7 mouse cellular contexts compared by ENCODE assay signal in genomic region chr2:167420811-167421241, GRCm38 (mm10). TPM values are rescaled to one million over a fixed set of nuclear protein-coding genes. Genes with fewer than 3 reads are reported as not detected.
A peak's percentile ranks its signal among the peaks of the same experiment; 100 is the strongest.
DNase-seq lines count a peak whose midpoint lies in the region; ATAC-seq lines count a peak whose summit lies in the region.

No protein-coding gene starts in this region.

- peak overlapping the region; percentile 98 for H3K27ac ChIP-seq in lung, embryonic 15.5 days
- H3K27ac ChIP-seq in embryonic facial prominence, embryonic 10.5 days (replicated peaks), result peak overlapping the region; percentile 100
- peak overlapping the region; percentile 98 for H3K27ac ChIP-seq in hindbrain, embryonic 12.5 days
- peak overlapping the region; percentile 98 for H3K27ac ChIP-seq in midbrain, embryonic 13.5 days

- peak overlapping the region; percentile 93 for H3K4me3 ChIP-seq in lung, embryonic 15.5 days
- H3K4me3 ChIP-seq in embryonic facial prominence, embryonic 10.5 days, result peak overlapping the region; percentile 91
- peak overlapping the region; percentile 84 for H3K4me3 ChIP-seq in hindbrain, embryonic 12.5 days
- peak overlapping the region; percentile 81 for H3K4me3 ChIP-seq in midbrain, embryonic 13.5 days (replicated peaks)

- H3K4me1 ChIP-seq in lung, embryonic 15.5 days, result peaks cover 19% of the 10 kb centered on the region
- peaks cover 23% of the 10 kb centered on the region for H3K4me1 ChIP-seq in embryonic facial prominence, embryonic 10.5 days
- H3K4me1 ChIP-seq in hindbrain, embryonic 12.5 days, result peaks cover 19% of the 10 kb centered on the region
- peaks cover 23% of the 10 kb centered on the region for H3K4me1 ChIP-seq in midbrain, embryonic 13.5 days (replicated peaks)

- no peaks in the 10 kb centered on the region for H3K27me3 ChIP-seq in lung, embryonic 15.5 days
- no peaks in the 10 kb centered on the region for H3K27me3 ChIP-seq in embryonic facial prominence, embryonic 10.5 days (replicated peaks; ENCODE audit: low read depth, poor library complexity, severe bottlenecking)
- H3K27me3 ChIP-seq in hindbrain, embryonic 12.5 days, result no peaks in the 10 kb centered on the region
- no peaks in the 10 kb centered on the region for H3K27me3 ChIP-seq in midbrain, embryonic 13.5 days

- DNase-seq in lung, postnatal 14 days, result no peak
- DNase-seq in embryonic facial prominence, embryonic 10.5 days (ENCODE audit: low spot score), result no peak
- DNase-seq in adrenal gland, postnatal 4 days (ENCODE audit: low spot score in 2 of 2), result no peak
- no peak for DNase-seq in layer of hippocampus, adult 9-10 months (ENCODE audit: low spot score)

- peaks cover 22% of the 10 kb centered on the region for H3K36me3 ChIP-seq in lung, embryonic 15.5 days
- H3K36me3 ChIP-seq in embryonic facial prominence, embryonic 10.5 days (replicated peaks), result peaks cover 25% of the 10 kb centered on the region
- H3K36me3 ChIP-seq in hindbrain, embryonic 12.5 days, result peaks cover 22% of the 10 kb centered on the region
- peaks cover 19% of the 10 kb centered on the region for H3K36me3 ChIP-seq in midbrain, embryonic 13.5 days

- H3K9me3 ChIP-seq in lung, embryonic 15.5 days, result no peaks in the 10 kb centered on the region
- no peaks in the 10 kb centered on the region for H3K9me3 ChIP-seq in embryonic facial prominence, embryonic 10.5 days
- H3K9me3 ChIP-seq in hindbrain, embryonic 12.5 days (replicated peaks), result no peaks in the 10 kb centered on the region
- H3K9me3 ChIP-seq in midbrain, embryonic 13.5 days, result no peaks in the 10 kb centered on the region

- WGBS in lung, embryonic 15.5 days, result 11% methylated on average over 10 of the region's 10 CpGs
- WGBS in embryonic facial prominence, embryonic 10.5 days, result 25% methylated on average over 10 of the region's 10 CpGs
- WGBS in hindbrain, embryonic 12.5 days, result 25% methylated on average over 10 of the region's 10 CpGs
- 26% methylated on average over 10 of the region's 10 CpGs for WGBS in midbrain, embryonic 13.5 days

- no peak for ATAC-seq in lung, embryonic 15.5 days (ENCODE audit: borderline replicate concordance, extremely low read depth, low FRiP score, low TSS enrichment)
- ATAC-seq in hindbrain, embryonic 12.5 days (ENCODE audit: low FRiP score), result no peak
- ATAC-seq in midbrain, embryonic 13.5 days, result no peak

- peak overlapping the region; percentile 95 for H3K9ac ChIP-seq in lung, embryonic 15.5 days
- H3K9ac ChIP-seq in hindbrain, embryonic 12.5 days, result peak overlapping the region; percentile 94
- peak overlapping the region; percentile 90 for H3K9ac ChIP-seq in midbrain, embryonic 13.5 days (replicated peaks)

- H3K4me2 ChIP-seq in lung, embryonic 15.5 days, result peak overlapping the region; percentile 82
- H3K4me2 ChIP-seq in hindbrain, embryonic 12.5 days (replicated peaks), result peak overlapping the region; percentile 78
- H3K4me2 ChIP-seq in midbrain, embryonic 13.5 days (replicated peaks), result peak overlapping the region; percentile 81

RNA-seq across cellular contexts. Expression of gene Slc9a8, which starts 0.7 kb away (rescaled TPM):
- polyA plus RNA-seq in lung, embryonic 15.5 days (2015; fragmentation: Nextera tagmentation; extraction: Ambion mirVana), result 20.3 and 21.4 TPM in 2 replicates
- polyA plus RNA-seq in embryonic facial prominence, embryonic 10.5 days (2016; fragmentation: Nextera tagmentation; extraction: Ambion mirVana), result 24.3 and 25.9 TPM in 2 replicates
- polyA plus RNA-seq in hindbrain, embryonic 12.5 days (2016; fragmentation: Nextera tagmentation; extraction: Ambion mirVana), result 24.2 and 24.3 TPM in 2 replicates
- polyA plus RNA-seq in midbrain, embryonic 13.5 days (2015; fragmentation: Nextera tagmentation; extraction: Ambion mirVana), result 22.7 and 23.0 TPM in 2 replicates
- total RNA-seq in adrenal gland, postnatal 4 days (2021), result 10 to 100 TPM; 60.0 to 63.9 TPM
